Mouse (Mus musculus): ENCODE results near the gene March8.
A peak's percentile ranks its signal among the peaks of the same experiment; 100 is the strongest.

March8 gene

DNA sequence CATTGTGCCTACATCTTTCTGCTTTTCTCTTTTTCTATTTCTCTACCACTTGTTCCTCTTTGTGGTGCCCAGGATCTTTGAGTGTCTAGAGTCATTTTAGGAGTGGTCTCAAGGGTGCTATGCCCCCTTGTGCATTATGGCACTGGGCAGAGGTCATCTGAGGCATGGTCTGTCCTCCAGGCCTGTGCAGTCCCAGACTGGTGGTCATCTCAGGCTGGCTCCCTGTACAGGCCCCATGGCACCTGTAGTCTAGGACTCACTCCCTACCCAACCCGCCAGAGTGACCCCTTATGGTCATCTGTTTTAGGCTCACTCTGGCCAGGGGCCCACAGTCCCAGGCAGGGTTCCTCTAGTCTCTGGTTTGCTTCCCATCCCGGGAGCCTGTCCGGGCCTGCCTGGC is 33.7 kb downstream of the March8 start:
- DNase-seq (ENCODE audit: low spot score), result no peak

DNA sequence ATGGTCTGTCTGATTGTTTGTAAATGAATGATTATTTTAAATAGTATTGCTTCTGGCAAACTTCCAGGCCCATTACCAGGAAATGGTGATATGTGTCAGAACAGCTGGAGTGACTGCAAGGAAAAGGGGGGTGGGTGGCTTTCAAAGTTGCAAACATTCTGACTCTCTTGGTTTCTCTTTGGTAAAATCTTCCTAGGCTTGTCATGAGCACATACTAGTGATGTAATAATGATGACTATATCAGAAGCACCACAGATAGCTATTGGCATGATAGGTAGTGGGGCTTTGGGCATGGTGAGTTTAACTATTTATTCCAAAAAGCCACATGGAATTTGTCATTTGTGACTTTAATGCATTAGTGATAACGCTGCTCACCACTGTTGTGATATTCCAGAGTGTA is 36.3 kb downstream of the March8 start:
- DNase-seq (ENCODE audit: low spot score), result no peak

DNA sequence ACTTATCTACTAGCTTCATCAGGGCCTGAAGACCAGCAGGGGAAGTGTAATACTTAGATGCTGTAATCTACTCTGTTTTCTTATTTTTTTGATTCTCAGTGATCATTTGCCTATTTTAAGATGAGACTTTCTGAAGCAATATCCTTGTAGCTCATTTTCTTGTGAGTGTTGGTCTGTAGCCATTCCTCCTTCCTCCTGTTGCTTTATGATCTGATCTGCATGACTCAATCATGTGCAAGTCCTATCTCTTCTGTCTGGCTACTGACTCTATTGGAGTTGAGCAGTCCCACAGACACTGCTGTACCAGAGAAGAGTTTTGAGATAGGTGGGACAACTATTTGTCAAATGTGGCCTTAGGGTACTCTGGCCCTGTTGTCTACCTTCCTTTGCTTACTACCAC is 36.8 kb downstream of the March8 start:
- DNase-seq (ENCODE audit: low spot score), result no peak

- DNase-seq (ENCODE audit: low spot score), result no peak
Observed at GRCm38 (mm10) chr6:116378892-116379291, 41.1 kb downstream of the March8 start.

GRCm38 (mm10) chr6:116380157-116380556 is 42.3 kb downstream of the March8 start:
- no peak for DNase-seq (ENCODE audit: low spot score)

DNA sequence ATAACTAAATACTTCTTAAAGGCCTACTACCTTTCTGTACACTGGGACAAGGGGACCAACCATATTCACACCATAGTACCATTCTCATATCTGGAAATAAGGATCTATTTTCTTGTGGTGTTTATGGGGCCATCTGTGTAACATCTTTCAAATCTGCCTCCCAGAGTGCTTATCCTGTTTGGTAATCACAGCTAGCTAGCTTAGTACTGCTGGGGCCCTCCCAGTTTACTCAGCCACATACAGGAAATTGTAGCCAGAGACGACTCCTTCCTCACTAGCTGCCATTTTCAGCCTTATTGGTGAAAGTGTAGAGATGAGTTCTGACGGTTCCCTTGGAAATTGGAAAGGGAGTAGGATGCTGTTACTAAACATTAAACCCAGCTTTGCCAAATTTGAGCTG is 43.8 kb downstream of the March8 start:
- no peak for DNase-seq (ENCODE audit: low spot score)

GRCm38 (mm10) chr6:116383582-116383981 is 45.8 kb downstream of the March8 start:
- no peak for DNase-seq (ENCODE audit: low spot score)

DNA sequence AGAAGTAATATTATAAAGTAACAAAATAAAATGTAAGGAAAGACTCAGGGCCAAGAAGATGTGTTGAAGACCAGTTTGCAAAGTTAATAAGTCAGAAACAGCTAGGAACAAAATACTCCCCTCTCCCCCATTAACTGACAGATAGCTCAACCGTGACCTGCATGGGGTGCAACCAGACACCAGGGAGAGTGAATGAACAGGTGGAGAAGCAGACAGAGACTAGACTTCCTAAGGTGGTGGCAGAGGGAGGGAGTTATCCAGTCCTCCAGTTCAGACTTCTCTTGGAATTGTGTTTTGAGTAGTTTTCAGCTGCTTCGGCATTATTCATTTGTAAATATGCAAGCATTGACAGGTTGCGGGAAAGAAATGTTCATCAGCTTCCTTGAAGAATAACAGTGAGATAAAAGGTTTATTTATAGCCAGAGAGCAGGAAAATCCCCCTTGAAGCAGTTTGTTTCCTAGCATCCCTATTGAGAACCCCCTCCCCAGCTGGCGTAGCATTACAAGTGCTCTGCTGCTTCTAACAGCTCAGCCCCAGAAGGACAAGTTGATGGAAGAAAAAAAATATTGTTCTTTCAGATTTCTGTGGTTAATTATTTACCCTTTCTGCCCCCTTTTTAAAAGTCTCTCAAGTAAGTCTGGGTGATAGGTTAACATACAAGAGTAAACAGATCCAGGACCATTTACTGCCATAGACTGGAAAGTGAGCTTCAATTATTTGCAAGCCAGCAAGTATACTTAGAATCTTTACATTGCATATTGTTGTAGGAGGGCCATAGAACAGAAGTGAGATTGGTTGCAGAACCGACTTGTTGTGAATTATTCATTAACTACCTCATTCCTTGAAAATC is 47.6 kb downstream of the March8 start:
- no peak for DNase-seq (ENCODE audit: low spot score)

- DNase-seq (ENCODE audit: low spot score), result no peak
Observed at GRCm38 (mm10) chr6:116386045-116386415, 48.2 kb downstream of the March8 start.

DNA sequence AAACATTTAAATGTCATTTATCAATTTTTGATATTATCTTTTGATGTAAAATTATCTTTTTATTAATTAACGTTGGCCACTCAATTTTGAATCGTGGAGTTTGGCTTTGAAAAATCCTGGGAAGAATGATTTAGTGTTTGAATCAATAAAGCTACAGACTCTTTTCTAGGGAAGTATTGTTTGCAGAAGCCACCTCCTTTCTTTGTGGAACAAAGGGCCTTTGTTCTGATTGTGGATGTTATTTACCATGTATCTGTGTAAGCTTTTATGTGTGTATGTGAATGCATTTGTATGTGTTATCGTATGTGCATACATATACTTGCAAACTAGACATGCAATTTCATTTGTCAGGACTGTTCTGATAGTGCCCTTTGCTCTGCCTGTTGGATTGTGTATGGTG is 48.7 kb downstream of the March8 start:
- DNase-seq (ENCODE audit: low spot score), result no peak

- DNase-seq (ENCODE audit: low spot score), result no peak
Observed at GRCm38 (mm10) chr6:116388068-116388467, 50.2 kb downstream of the March8 start.

GRCm38 (mm10) chr6:116389481-116389880 is 51.7 kb downstream of the March8 start:
- DNase-seq (ENCODE audit: low spot score), result no peak

DNA sequence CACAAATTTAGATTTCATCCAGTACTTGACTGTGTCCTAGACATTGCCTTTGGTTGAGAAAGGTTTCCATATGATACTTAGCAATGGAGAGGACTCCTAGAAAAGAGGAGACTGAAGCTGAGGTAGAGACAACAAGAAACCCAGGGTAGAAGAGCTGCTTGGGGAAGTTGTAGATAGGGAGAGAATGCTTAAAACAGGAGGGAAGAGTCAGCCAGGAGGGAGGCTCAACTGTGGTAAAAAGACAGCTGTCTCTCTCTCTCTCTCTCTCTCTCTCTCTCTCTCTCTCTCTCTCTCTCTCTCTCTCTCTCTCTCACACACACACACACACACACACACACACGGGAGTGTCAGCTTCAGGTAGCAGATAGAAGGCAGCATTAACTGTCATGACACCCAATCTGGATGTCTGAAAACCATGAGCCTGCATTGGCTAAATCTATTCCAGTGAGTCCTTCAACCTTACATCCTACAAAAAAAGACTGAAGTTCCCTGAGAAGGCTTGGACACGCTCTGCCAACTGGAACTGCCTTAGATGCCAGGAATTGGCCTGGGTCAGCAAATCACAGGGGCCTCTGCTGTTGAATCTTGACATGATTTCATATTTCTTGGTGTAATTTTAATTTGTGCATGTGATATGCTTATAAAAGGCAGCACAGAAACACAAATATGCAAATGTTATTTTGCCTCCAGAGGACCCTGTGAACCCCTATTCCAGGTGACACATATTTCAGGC is 57.3 kb downstream of the March8 start:
- DNase-seq (ENCODE audit: low spot score), result no peak

DNA sequence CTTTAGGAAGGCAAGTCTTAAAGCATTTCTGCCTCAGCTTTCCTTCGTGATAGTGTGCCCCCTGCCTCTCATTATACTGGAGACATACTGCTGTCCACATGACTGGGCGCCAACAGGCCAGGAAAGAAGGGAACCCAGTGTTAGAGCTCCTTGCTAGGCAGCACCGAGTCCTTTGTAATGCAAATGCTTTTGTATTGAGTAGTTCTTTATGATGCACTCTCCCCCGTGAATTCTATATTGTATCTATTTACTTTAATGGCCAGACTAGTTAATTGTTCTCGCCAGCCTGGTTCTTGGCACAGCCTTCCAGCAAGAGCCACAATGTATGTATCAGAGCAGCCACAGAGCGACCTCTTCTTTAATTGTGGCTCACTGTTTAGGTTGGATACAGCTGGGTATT is 59.8 kb downstream of the March8 start:
- no peak for DNase-seq (ENCODE audit: low spot score)

GRCm38 (mm10) chr6:116398136-116398535 is 60.3 kb downstream of the March8 start:
- DNase-seq (ENCODE audit: low spot score), result peak; percentile 21

DNA sequence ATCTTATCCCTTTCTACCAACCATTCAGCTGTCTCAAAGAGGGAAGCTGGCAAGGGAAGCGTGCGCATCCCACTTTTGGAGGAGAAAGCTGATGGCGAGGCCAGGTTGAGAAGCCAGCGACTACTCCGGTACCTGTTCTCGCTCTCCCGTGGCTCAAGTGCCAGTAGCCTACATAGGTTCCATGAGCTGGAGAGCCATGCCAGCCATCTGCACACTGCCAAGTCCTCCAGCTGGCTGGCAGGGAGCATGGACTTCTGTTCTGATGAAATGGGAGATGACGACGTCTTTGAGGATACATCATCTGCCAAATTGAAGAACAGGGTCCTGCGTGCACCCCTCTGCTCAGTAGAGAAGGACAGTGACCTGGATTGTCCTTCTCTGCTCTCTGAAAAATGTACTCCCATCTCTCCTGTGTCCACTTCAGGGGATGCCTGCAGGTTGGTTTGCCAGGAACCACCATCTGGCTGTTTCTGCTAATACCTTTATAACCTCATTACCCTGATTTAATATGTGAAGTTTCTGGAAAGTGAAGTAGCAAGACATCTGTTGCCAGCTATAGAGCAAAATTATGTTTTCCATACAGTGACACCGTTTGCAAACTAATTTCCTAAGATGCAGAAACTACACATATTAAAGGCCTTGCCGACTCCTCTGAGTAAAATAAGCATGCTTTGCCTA is 64.1 kb downstream of the March8 start:
- DNase-seq (ENCODE audit: low spot score), result no peak

GRCm38 (mm10) chr6:116402426-116402825 is 64.6 kb downstream of the March8 start:
- DNase-seq (ENCODE audit: low spot score), result no peak

- no peak for DNase-seq (ENCODE audit: low spot score)
Observed at GRCm38 (mm10) chr6:116405243-116405642, 67.4 kb downstream of the March8 start.

GRCm38 (mm10) chr6:116405715-116406114 is 67.9 kb downstream of the March8 start:
- DNase-seq (ENCODE audit: low spot score), result no peak

- DNase-seq (ENCODE audit: low spot score), result no peak
Observed at GRCm38 (mm10) chr6:116406152-116406551, 68.3 kb downstream of the March8 start.

GRCm38 (mm10) chr6:116406680-116407079 is 68.9 kb downstream of the March8 start:
- no peak for DNase-seq (ENCODE audit: low spot score)

GRCm38 (mm10) chr6:116407216-116407615 is 69.4 kb downstream of the March8 start:
- no peak for DNase-seq (ENCODE audit: low spot score)
